Mouse (Mus musculus) T-helper 17 cell (primary cell): ENCODE data around the gene Selenok.

Experiments
- in situ Hi-C, 2 experiments: fragments of 300-600 bp; cut with MboI, MseI; formaldehyde crosslinking; loops; 1 replicate in 1 of 2; 2 replicates in 1 of 2; pipeline ENCODE4 v1.15.1; 2025; ENCODE audit warnings: high pct_unique_total_duplicates in 2 of 2

Gene Selenok

DNA sequence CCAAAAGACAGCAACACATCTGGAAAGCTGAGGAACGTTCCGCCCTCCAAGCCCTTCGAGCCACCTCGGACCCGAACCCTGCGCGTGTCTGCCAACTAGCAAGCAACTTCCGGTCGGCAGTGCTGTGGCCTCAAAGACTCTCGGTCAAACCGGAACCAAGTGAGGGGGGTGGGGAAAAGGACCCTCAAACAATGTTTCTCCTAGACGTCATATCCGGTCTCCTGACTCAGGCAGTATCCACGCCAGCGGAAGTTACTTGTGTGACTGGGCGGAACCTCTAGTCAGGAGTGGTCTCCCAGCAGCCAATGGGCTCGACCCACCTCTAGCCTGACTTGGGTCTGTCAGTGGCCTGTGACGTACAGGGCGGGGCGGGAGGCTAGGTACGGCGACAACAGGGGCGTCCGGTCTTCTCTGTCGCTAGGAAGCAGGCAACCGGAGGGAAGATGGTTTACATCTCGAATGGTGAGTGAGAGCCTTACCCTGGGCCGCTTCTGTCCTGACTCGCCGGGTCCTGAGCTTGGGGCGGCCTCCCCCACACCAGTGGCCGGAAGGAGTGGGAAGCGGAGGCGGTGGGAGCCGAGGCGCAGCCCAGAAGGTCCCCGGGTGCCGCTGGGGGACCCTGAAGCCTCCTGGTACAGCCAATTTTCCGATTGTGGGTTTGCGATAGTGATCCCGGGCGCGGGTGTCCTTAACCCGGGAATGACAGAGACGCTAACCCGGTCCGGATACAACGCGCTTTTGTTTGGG lies at the start of gene Selenok:
Selenok (plus strand) TSS at position 234 of the 747 bp plus-strand sequence.
- in situ Hi-C loops, result loop anchor here in 1 of 2 experiments (10.0 kb wide), 1 partner anchor 507 kb away; the partner anchor contains the start of gene Dcp1a

DNA sequence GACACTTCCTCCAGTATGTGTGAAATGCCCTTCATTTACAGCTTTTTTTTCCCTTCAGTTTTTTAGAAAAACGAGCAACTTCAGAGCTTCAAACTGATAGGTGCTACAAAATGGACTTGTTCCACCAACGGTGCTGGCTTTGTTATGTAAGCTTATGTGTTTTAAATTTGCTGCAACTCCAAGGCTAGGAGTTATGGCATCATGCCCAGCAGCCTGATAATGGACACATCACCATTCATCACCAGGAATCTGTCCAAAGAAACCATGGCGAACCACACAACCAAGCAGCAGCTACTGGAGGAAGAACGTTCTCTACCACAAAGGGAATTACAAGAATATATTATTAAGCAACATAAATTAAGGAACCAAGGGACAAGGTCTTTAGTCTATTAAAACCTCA lies 39.1 kb upstream of the Selenok start:
- in situ Hi-C loops, result no loop called here

DNA sequence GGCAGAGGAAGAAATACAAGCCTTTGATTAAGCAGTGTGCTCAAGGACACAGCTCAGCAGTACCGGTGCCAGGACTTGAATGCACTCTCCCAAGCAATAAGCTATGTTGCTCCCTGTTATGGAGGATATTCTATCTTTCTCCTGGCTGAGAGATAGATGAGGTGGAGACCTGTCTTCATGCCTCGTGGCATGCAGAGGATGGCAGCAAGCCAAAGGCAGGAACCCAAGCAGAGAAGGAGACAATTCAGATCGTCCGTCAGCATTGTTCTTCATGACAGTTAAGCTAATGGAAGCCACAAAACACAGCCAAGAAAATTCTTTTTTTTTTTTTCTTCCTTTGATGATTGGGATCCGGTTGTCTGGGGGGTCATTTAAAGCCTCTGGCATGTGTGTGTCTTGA lies 32.6 kb upstream of the Selenok start:
- in situ Hi-C loops, result loop anchor here in 1 of 2 experiments (5.0 kb wide), 1 partner anchor 208 kb away; no protein-coding TSS in a partner anchor

DNA sequence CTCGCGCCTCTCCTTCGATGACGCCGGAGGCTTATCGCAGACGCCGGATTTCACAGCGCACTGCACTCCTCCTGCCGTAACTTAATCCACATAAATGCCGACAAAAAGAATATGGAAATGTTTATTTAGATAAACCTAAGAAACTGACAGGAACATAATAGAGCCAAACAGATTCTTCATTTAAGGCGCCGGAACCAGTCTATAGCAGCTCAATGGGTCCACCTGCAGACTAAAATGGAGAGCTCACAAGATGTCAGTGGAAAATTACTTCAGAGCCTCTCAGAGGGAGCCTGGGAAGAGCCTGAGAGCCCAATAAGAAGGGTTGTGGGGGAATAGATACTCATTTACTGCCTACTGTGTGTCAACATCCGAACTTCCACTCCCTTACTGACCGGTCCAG lies 30.6 kb upstream of the Selenok start:
- in situ Hi-C loops, result loop anchor here in 1 of 2 experiments (5.0 kb wide), 1 partner anchor 210 kb away; no protein-coding TSS in a partner anchor

DNA sequence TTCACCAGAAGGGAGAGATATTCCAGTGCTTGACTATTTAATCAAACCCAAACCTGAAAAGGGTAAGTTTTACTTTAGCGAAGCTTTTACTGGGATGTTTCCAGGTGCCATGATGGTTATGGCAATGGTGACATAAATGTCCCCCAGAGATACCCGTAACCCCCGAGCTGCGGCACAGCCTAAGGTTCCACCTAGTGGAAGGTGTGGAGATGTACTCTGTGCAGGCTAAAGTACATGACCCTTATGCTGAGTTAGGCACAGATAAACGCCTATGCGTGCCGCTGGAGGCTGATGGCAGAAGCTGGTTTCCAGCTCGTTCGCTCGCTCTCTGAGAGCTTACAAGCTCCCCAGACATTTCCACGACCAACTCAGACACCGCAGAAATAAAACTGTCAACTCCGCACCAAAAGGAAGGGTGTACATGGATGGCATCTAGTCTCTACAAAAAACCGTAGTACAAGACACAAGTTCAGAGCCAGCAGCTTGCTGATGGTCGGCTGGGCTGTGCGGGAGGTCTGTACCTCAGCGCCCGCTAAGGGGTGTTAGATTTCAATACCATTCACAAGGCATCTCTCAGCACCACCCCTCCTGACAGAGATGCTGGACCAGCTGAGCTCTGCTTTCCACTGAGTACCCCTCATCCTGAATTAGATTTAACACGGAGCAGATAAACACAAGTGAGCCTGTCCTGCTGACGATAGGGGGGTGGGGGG lies 28.4 kb upstream of the Selenok start:
- in situ Hi-C loops, result loop anchor here in 1 of 2 experiments (5.0 kb wide), 1 partner anchor 212 kb away; no protein-coding TSS in a partner anchor

DNA sequence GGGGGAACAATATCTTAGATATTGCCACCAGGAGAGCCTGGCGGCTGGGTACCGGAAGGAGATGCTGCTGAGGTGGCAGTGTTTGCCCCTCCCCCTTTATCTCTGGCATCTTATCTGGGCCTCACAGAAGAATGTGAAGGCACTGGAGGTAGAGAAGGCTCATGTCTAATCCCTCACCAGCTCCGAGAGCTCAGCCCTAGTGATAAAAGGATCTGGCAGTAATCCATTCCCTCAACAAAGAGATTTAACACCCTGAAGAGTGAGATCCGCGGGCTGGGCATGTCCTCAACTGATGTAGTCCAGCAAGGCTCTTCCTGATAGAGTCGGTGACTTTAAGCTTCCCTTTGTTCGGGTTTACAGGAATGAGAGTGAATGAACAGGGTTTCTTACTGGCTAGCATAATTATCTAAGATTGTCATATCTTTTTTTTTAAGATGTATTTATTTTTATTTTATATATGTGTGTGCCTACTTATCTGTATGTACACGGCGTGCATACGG lies 27.7 kb upstream of the Selenok start:
- in situ Hi-C loops, result no loop called here

DNA sequence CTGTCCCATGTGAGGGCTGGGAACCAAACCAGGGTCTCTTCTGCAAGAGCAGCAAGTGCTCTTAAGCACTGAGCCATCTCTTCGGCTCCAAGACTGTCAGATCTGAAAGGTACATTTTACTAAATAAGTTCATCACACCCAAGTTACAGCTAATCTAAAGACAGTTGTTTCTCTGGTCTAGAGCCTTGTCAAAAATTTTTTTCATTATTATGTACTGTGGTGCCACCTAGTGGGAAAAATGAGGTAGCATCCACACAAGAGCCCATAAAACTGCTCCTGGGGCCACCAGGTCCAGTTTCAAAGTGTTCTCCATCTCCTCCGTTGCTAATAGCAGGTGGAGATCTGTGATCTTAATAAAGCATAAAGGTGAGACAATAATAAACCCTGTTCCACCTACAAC lies 27.2 kb upstream of the Selenok start:
- in situ Hi-C loops, result no loop called here

DNA sequence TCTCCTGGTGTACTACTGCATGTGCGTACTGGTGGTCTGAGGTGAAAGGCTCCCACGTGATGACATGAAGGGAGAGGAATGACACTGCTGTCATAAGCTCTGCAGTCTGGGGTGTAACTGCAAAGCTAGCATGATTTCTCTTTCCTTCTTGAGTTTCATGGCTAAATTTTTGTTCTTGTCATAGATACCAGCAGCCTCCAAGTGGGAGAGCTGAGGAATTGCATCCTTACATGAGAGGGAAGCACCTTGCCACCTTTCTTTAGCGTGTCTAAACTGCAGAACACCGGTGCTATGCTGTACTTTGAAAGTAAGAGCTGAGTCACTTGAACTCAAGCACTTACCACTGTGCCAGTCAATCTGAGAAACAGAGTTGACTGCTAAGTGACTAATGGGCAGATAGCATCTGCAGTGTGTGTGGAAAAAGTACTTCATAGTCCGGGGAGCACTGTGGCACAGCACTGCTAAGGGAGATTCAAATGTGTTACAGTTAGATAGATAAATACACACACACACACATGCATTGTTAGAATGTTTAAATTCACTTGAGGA lies 21.3 kb upstream of the Selenok start:
- in situ Hi-C loops, result no loop called here

DNA sequence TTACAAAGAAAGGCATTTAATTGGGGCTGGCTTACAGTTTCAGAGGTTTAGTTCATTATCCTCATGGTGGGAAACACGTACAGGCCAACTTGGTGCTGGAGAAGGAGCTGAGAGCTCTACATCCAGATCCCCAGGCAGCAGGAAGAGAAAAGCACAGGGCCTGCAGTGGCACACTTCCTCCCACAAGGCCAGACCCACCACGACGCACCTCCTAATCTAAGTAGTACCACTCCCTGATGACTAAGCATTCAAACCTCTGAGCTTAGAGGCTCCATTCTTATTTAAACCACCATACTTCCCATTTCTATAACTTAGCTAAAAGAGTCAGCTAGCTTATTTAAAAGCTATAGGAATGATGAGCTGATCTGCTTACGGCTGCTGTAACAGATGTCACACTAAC lies 17.3 kb upstream of the Selenok start:
- in situ Hi-C loops, result no loop called here

DNA sequence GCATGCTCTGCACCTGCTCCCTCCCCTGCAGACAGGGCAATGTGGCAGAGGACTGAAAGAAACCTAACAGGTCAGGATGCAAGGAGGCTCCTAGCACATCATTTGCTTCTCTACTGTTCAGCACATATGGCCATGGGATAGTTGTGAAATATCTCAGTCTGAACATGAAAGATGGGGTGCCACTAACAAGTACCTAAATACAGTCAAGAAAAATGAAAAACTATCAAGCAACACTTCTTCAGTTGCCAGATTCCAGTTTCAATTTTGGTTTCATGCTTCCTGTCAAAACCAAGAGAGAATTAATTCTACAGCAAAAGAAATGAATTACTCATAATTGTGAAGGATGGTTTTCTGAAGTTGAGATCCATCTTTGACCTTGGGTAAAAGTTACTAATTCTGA lies 10.7 kb upstream of the Selenok start:
- in situ Hi-C loops, result no loop called here

DNA sequence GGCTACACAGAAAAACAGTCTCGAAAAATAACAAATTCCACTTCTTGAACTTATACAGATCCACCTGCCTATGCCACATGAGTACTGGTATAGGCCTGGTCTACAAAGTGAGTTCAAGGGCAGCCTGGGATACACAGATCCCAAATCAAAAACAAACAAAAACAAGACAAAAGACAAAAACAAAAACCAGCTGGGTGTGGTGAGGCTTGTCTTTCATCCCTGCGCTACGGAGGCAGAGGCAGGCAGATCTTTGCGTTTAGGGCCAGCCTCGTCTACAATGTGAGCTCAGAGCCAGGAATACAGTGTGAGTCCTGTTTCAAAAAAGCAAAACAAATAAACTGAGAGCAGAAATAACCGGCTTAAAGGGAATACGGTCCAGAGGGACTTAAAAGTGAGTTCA lies 497 bp upstream of the Selenok start:
- in situ Hi-C loops, result loop anchor here in 1 of 2 experiments (10.0 kb wide), 1 partner anchor 507 kb away; the partner anchor contains the start of gene Dcp1a

DNA sequence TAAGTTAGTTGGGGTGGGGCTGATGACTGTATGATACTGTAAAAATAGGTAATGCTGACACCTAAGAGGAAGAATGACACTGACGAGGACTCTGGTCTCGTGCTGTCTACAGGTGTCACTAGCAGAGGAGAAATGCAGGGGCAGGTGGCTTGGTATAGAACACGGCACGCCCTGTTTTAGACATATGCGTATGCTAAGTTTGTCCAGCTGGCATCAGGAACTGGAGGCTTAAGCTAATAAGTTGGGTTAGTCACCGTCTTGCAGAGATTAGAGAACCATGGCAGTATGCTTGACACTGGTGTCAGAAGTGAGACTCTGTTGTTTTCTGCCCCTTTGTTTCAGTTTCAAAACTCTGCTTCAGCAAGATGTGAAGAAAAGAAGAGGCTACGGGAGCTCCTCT lies 3.3 kb downstream of the Selenok start:
- in situ Hi-C loops, result no loop called here

DNA sequence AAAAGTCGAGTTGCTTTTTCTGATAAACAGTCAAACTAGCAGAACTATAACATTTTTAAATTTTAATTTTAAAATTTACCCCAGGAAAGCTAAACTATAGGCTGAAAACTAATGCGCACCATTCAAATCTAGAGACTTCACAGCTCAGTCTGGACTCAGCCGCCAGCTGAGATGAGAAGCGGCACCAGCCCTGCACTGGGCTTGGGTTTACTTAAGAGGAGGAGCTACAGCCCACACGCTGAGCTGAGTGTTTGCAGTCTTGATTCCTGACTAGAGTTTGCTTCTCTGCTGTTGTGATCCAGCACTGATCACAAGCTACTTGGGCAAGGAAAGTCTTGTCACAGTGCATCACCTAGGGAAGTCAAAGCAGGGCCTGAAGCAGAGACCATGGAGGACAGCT lies 3.9 kb downstream of the Selenok start:
- in situ Hi-C loops, result no loop called here

DNA sequence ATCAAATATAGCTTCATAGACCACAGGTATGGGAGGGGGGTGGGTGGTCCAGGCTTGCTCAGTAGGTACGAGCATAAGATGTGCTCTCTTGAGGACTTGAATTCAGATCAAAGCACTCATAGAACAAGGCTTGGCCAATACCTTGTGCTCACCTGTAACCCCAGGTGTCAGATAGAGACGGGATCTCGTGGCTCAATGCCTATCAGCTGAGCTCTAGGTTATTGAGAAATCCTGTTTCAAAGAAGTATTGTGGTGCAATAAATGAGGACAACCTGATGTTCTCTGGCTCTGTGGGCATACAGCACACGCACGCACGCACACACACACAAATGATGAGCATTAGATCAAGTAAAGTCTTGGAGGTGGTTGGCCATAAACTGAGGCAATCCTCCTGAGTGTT lies 8.8 kb downstream of the Selenok start:
- in situ Hi-C loops, result no loop called here

DNA sequence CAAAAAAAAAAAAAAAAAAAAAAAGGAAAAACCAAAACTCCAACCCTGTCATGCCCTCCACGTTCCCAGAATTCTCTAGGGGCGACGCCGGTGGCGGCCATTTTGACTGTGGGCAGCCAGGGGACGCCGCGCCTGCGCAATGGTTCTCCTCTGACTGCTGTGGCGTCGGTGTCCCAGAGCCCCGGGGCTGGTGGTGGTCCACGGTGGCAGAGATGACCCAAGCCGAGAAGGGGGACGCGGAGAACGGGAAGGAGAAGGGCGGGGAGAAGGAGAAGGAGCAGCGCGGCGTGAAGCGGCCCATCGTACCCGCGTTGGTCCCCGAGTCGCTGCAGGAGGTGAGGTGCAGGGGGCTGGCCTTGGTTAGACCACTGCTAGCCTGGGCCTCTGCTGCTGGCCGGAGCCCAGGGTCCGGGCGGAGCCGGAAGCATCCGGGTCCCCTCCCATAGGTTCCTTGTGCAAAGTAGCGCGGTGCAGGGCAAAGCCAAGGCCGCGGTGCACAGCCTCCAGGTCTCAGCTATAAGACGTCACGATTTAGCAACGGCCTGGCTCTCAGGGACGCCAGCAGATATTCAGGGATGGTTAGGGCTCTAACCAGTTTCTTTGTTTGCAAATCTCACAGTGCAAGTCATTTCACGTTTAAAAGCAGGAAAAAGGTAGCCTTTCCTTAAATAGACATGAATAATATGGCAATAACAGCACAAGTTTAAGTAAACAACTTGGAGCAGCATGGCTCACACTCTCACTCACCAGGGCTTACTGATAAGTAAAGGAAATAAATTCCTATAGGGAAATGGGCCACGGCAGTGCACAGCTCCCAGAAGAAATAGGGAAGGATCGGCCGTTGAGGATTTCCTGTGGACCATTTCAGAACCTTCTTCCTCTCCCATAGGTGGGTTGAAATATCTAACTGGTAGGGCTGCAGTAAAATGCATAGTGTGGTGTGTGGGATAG lies 10.4 kb downstream of the Selenok start, which contains the start of gene Actr8:
Actr8 (plus strand) TSS at position 84 of the 951 bp plus-strand sequence.
- in situ Hi-C loops, result no loop called here

DNA sequence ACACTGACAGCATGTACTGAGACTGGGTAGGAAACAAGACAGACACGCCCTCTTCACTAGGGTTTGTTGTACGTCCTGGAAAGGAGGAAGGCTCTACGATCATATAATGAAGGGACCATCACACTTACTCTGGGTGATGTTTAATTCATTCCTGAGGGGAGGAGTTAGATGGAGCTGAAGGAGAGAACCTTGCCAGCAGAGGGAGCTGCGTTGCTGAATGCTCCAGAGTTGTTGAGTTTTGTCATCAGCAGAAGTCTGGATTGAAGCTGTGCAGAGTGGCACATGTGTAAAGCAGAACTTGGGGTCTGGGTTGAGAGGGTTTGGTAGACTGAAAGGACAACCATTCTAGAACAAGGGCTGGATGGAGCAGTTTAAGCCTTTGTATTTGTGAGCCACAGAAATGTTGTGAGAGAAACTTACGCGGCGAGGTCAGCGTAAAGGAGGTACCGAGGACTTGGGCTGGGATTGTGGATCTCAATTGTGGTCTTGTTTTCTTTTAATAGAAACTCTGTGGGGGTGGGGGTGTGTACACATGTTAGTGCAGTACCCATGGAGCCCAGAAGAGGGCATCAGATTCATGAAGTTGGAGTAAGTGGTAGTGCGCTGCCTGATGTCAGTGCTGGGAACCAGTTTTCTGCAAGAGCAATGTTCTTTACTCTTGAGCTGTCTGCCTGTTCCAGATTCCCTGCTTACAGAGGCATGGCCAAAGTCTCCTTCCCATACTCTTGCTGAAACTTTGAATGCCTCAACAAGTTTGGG lies 12.5 kb downstream of the Selenok start:
- in situ Hi-C loops, result no loop called here

DNA sequence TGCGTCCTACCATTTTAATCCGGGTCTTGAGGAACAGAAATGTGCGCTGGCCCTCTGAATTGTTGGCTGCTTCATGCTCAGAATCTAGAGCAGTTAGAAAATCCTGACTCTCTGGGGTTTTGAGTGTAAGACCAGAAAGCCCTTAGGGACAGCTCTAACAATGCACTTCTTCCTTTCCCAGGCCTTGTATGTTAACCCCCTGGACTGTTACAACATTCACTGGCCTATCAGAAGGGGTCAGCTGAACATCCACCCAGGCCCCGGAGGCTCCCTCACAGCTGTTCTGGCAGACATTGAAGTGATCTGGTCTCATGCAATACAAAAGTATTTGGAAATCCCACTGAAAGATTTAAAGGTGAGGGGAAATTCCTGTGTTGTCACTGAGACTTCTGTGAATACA lies 18.0 kb downstream of the Selenok start:
- in situ Hi-C loops, result no loop called here

DNA sequence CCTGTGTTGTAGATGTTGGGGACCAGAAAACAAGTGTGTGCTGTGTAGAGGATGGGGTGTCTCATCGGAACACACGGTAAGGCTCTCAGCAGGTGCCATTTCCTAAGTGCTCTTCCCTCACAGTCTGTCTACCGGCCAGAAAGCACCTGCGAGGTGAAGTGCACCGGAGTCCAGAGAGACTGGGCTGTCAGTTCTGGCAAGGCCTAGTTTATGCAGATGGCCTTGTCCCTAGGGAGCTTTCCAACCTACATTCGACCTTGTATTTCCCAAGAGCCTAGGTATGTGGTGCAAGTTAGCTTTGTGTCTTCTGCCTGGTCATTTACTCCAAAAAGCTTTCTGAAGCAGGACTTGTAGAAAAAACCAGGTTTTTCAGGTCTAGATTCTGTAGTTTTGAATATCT lies 19.2 kb downstream of the Selenok start:
- in situ Hi-C loops, result no loop called here

DNA sequence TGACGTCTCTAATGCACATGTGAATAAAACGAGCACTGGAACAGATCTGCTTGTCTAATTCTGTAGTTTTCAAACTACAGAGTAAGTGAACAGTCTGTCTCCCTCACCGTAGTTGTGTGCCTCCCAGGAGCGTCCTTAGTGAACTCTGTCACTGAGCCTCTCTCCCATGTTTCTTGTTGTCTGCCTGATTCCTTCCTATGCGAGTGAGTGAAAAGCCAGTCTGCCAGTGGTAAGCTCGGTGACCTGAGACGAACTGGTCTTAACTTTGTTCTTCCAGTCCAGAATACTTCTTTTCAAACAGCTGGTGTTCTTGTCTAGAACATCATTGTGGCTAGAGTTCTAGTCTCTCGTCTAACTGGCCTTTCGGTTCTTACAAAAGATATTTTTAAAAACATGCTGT lies 19.6 kb downstream of the Selenok start:
- in situ Hi-C loops, result no loop called here

DNA sequence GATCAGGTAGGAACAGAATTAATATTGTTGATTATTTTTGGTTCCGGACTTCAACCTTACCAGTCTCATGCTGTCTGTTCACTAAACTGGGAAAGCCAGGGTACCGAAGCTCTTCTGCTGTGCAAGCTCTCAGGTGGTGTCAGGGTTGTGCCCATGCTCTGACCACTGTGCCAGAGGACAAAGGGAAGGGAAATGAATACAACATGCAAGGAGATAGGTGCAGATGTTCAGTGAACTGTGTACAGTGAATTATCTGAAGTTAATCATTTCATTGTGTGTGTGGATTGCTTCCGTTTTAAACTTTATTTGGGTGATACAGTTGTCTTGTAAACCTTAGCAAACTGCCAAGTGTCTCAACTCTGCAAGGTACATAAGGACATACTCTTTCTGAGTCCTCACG lies 20.2 kb downstream of the Selenok start:
- in situ Hi-C loops, result no loop called here
